Mouse (Mus musculus): ENCODE measurements at regions not wholly inside any gene's neighbourhood (a gene's known extent, or its start where the extent isn't known, plus 50 kb on each side); places are given as distances from the start of the nearest gene placed in this dataset.

DNA sequence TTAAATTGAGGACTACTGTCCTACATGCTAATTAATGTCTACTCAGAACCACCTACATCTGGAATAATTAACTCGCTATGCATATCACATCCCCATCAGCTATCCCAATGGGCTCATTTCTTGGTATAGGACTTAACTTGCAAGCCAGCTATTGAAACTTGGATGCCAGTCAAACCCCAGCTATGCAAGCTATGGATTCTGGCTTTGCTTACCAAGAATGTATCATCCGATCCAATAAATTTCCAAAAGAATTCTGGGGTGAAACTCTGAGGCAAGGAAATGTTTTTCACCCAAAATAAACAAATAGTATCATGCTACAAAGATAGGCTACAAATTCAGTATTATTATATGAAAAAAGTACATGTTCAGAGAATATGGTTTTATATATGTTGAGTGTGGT lies 392.8 kb upstream of the Adamts5 start:
- 75% methylated on average over 2 of the region's 2 CpGs for WGBS
- Histone ChIP-seq H3K4me3 (replicated peaks; ENCODE audit: extremely low read depth, low read depth, low read length) (no peak overlapping the region), H3K4me1 (ENCODE audit: control insufficient read depth, insufficient read depth, low read length) (no peaks in the 10 kb centered on the region)
- no peak for TF ChIP-seq POLR2A (IDR thresholded peaks at IDR 0.05; ENCODE audit: borderline replicate concordance, extremely low read depth, low read depth, low read length)
- TF ChIP-seq CTCF (IDR thresholded peaks at IDR 0.05; ENCODE audit: insufficient read depth, low read length), result no peak
- no peak for DNase-seq

DNA sequence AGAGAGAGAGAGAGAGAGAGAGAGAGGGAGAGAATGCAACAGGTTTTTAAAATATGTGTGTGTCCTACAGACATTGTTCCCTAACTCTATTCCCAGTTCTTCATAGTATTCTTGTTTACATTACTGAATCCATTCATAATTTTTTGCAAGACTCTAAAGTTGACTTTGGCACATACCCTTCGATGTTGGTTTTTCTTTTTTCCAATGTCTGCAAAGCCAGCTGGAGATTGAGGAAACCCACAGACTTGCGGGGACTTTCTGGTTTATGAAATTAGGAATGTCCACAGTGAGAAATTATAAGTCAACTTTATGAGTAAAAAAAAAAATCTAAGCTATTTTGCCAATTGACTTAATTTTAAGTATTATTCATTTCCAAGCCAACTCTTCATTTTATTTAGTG lies 379.7 kb upstream of the Adamts5 start:
- Histone ChIP-seq H3K4me1 (ENCODE audit: control insufficient read depth, insufficient read depth, low read length) (no peaks in the 10 kb centered on the region), H3K4me3 (replicated peaks; ENCODE audit: extremely low read depth, low read depth, low read length) (no peak overlapping the region)
- no peak for TF ChIP-seq POLR2A (IDR thresholded peaks at IDR 0.05; ENCODE audit: borderline replicate concordance, extremely low read depth, low read depth, low read length)
- no peak for TF ChIP-seq CTCF (IDR thresholded peaks at IDR 0.05; ENCODE audit: insufficient read depth, low read length)
- 67% methylated on average over 2 of the region's 2 CpGs for WGBS
- DNase-seq, result no peak

DNA sequence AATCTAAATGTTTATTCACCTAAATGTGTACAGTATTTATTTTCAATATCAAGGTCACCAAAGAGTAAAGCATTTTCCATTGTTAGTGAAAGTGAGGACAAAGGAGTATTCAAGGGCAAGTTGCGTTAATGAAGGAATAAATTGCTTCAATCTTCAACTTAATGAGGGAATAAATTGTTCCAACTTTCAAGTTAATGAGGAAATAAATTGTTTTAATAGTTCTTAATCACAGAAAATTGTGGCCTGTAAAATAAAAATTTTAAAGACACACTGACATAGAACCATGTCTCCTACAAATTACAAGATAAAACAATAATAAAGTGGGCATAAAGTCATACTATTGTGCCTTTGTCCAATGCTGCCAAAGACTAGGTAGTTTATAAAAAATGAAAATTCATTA lies 375.4 kb upstream of the Adamts5 start:
- TF ChIP-seq CTCF (IDR thresholded peaks at IDR 0.05; ENCODE audit: insufficient read depth, low read length) (no peak), POLR2A (IDR thresholded peaks at IDR 0.05; ENCODE audit: borderline replicate concordance, extremely low read depth, low read depth, low read length) (no peak)
- WGBS, result 83% methylated on average over 1 of the region's 1 CpGs
- no peak for DNase-seq
- no peak overlapping the region for H3K4me3 ChIP-seq (replicated peaks; ENCODE audit: extremely low read depth, low read depth, low read length)
- H3K4me1 ChIP-seq (ENCODE audit: control insufficient read depth, insufficient read depth, low read length), result no peaks in the 10 kb centered on the region

DNA sequence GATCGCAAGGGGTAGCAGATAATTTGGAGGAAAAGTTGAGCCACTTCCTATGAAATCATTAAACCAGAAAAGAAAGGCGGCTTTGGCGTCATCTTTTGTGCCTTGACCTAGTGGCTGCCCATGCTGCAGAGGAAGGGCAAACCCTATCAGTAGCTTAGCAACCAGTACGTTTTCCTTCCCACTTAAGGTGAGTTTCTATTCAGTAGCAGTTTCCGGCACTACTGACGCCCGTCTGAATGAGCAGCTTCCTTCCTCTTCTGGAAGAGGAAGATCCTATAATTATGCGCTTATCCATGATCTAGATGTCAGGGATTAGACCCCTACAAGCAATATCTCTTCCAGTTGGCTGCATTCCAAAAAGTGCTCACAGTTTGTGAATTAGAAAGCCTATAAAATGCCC lies 360.0 kb upstream of the Adamts5 start:
- DNase-seq, result no peak
- no peaks in the 10 kb centered on the region for H3K4me1 ChIP-seq (ENCODE audit: control insufficient read depth, insufficient read depth, low read length)
- 32% methylated on average over 8 of the region's 8 CpGs for WGBS
- TF ChIP-seq CTCF (IDR thresholded peaks at IDR 0.05; ENCODE audit: insufficient read depth, low read length), result no peak
- no peak overlapping the region for H3K4me3 ChIP-seq (replicated peaks; ENCODE audit: extremely low read depth, low read depth, low read length)

DNA sequence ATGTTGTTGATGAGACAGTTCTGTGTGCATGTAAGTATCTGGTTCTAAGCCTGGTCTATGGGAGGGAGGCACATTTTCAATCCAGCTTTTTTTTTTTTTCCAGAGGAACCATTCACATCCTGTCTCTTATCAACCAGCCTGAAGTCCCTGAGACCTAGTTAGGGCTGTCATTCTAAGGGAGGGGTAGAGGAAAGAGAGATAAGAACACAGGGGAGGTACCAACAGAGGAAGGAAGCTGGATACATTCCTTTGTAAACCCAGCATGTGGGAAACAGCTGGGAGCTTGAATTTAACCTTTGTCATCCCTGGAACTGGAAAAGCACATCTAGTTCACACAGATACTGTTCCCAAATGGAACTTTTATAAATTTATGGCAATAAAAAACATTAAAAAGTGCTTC lies 351.0 kb upstream of the Adamts5 start:
- H3K4me1 ChIP-seq (ENCODE audit: control insufficient read depth, insufficient read depth, low read length), result no peaks in the 10 kb centered on the region
- TF ChIP-seq CTCF (IDR thresholded peaks at IDR 0.05; ENCODE audit: insufficient read depth, low read length) (no peak), POLR2A (IDR thresholded peaks at IDR 0.05; ENCODE audit: borderline replicate concordance, extremely low read depth, low read depth, low read length) (no peak)
- no peak overlapping the region for H3K4me3 ChIP-seq (replicated peaks; ENCODE audit: extremely low read depth, low read depth, low read length)
- no peak for DNase-seq

DNA sequence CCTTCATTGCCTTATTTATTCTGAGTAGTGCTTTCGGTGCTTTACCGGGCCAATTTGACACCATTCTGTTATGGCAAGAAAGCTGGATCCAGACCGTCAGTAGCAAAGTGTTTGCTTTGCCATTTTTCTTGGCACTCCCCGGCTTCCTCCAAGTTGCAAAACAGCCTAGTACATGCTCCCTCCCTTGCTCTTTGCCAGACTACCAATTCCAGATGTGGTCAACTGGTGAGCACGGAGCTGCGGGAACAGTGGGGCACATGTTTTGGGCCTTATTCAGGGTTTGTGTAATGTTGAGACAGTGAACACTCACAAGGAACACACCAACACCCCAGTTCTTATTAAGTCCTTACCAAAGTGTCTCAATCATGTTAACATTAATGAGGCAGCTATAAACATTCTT lies 348.4 kb upstream of the Adamts5 start:
- Histone ChIP-seq H3K4me1 (ENCODE audit: control insufficient read depth, insufficient read depth, low read length) (no peaks in the 10 kb centered on the region), H3K4me3 (replicated peaks; ENCODE audit: extremely low read depth, low read depth, low read length) (no peak overlapping the region)
- 60% methylated on average over 6 of the region's 6 CpGs for WGBS
- DNase-seq, result peak; percentile 5
- TF ChIP-seq CTCF (IDR thresholded peaks at IDR 0.05; ENCODE audit: insufficient read depth, low read length) (no peak), POLR2A (IDR thresholded peaks at IDR 0.05; ENCODE audit: borderline replicate concordance, extremely low read depth, low read depth, low read length) (no peak)

DNA sequence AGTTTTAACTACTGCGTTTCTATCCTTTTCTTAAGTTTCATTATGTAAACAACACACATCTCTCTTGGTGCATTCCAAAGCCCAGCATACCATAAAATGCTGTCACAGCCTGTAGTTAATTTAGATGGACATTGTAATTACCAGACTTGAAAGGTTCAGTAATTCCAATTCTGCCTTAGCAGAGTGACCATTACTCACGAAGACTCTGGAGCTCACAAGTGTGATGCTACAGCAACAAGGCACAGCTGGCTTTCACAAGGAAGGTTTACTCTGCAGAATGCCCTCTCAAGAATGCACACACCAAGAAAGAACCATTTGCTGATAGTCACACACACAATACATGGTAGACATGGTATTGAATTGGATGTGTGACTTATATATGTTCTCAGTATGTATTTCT lies 342.6 kb upstream of the Adamts5 start:
- no peak overlapping the region for H3K4me3 ChIP-seq (replicated peaks; ENCODE audit: extremely low read depth, low read depth, low read length)
- 67% methylated on average over 2 of the region's 2 CpGs for WGBS
- no peak for DNase-seq
- no peak for TF ChIP-seq CTCF (IDR thresholded peaks at IDR 0.05; ENCODE audit: insufficient read depth, low read length)
- H3K4me1 ChIP-seq (ENCODE audit: control insufficient read depth, insufficient read depth, low read length), result no peaks in the 10 kb centered on the region

DNA sequence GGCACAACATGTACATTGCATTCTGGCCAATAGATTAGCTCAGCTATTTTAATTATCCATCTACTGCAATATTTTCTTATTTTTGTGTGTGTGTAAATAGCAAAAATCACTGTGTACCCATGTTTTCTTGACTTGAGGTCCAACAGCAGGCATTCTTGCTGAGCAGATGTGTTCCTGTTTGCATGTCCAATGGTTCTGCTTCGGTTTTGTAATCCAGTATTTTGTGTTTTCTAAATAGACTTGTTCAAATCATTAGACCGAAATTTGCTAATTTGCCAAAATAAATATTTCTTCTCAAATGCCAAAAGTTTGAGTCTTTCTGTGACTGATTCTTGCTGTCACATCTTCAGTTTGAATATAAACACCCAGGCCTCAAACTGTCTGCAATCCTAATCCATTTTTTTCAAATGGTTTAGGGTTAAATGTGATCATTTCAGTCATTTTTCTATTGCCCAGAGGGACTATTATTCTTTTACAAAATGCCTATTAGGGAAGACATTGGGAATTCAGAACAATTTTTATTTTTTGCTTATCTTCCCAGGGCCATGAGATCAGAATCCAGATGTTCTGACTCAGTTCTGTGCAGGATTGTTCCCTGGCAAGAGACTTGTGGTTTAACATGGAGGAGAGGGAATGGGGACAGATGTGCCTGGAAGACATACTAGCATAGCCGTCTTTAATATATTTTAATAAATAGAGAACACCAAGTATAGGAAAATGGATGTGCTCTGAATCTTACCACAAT lies 341.3 kb upstream of the Adamts5 start:
- TF ChIP-seq POLR2A (IDR thresholded peaks at IDR 0.05; ENCODE audit: borderline replicate concordance, extremely low read depth, low read depth, low read length) (no peak), CTCF (IDR thresholded peaks at IDR 0.05; ENCODE audit: insufficient read depth, low read length) (no peak)
- DNase-seq, result no peak
- H3K4me1 ChIP-seq (ENCODE audit: control insufficient read depth, insufficient read depth, low read length), result no peaks in the 10 kb centered on the region
- 74% methylated on average over 3 of the region's 3 CpGs for WGBS
- H3K4me3 ChIP-seq (replicated peaks; ENCODE audit: extremely low read depth, low read depth, low read length), result no peak overlapping the region

DNA sequence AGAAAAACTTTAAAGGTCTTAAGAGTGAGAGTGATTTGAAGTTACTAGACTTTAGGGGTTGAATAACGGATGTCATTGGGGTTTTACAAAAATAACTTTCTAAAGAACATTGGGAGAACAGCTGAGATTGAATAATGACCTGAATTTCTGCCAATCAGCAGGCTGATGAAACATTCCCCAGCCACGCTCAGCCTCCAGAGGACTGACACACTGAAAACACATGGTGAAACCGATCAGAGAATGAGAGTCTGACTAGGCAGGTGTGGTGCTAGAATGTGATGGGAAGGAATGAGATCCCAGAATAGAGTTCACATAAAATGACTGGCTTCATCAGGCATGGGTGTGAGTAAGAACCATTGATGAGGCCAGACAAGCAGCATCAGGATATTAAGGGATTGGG lies 321.4 kb upstream of the Adamts5 start:
- DNase-seq, result no peak
- no peak for TF ChIP-seq POLR2A (IDR thresholded peaks at IDR 0.05; ENCODE audit: borderline replicate concordance, extremely low read depth, low read depth, low read length)
- TF ChIP-seq CTCF (IDR thresholded peaks at IDR 0.05; ENCODE audit: insufficient read depth, low read length), result no peak
- Histone ChIP-seq H3K4me1 (ENCODE audit: control insufficient read depth, insufficient read depth, low read length) (no peaks in the 10 kb centered on the region), H3K4me3 (replicated peaks; ENCODE audit: extremely low read depth, low read depth, low read length) (no peak overlapping the region)
- 58% methylated on average over 3 of the region's 3 CpGs for WGBS

DNA sequence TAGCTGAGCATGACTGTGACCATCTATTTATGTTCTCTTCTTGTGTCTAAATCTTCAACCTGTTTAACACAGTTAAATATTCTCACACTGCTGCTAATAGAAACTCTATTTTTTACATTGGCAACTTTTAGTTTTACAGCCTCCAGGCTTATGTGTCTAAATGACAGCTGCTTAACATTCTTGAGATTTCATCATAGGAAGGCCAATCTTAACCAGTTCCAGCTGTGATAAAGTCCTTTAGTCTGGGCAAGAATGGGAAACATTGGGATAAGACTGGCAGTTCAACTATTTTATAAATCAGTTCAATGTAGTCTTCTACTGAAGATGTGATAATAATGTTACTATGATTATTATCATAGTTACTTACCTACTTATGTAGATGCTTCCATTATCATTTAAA lies 308.9 kb upstream of the Adamts5 start:
- no peak for DNase-seq
- TF ChIP-seq POLR2A (IDR thresholded peaks at IDR 0.05; ENCODE audit: borderline replicate concordance, extremely low read depth, low read depth, low read length) (no peak), CTCF (IDR thresholded peaks at IDR 0.05; ENCODE audit: insufficient read depth, low read length) (no peak)
- H3K4me3 ChIP-seq (replicated peaks; ENCODE audit: extremely low read depth, low read depth, low read length), result no peak overlapping the region
- no peaks in the 10 kb centered on the region for H3K4me1 ChIP-seq (ENCODE audit: control insufficient read depth, insufficient read depth, low read length)

Measured in lung, adult 2 months (tissue).